Mouse (Mus musculus): ENCODE results near the gene Dctn1.

Dctn1 gene

GRCm38 (mm10) chr6:83172240-83172920 is 6.7 kb downstream of the Dctn1 start:
- DNase-seq = peak in 1 of 2 experiments; percentile 48

DNA sequence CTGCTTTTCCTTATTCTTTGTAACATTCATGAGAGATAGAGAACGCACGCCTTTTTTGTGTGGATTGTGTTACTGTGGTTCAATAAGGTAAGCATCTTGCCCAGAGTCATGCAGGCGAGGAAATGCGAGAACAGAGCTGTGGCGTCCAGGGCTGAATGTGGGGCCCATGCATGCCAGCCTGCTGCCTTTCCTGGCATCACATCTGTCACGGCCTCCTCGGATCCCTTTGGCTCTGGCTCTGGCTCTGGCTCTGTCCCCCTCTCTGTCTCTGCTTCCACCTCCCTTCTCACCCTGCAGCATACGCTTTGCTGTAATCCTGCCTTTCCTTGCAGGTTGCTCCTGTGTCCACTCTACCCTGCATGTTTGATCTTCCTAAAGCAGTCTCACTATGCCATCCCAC is 10.3 kb downstream of the Dctn1 start:
- peak; percentile 27 to 36 for DNase-seq

- DNase-seq = peak; percentile 73 to 76
These were observed 13.8 kb downstream of the Dctn1 start for GRCm38 (mm10) chr6:83179390-83180117.

DNA sequence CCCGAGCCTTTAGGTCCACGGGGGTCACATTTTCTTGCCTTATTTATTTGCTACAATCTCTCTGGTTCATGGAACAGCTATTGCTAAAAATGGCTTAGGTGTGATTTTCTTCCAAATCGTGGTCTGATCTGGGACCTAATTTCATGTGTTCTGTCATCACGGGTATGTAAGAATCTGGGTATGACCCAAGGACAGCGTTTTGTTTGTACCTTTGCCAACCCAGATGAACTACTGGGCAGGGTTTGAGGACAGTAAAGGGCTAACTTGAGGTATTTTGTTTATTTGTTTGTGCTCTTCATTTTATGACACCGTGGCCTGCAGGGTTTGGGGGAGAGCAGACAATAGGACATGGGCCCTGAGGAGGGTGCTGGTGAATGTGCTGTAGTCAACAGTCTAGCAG is 14.9 kb downstream of the Dctn1 start:
- DNase-seq = no peak

DNA sequence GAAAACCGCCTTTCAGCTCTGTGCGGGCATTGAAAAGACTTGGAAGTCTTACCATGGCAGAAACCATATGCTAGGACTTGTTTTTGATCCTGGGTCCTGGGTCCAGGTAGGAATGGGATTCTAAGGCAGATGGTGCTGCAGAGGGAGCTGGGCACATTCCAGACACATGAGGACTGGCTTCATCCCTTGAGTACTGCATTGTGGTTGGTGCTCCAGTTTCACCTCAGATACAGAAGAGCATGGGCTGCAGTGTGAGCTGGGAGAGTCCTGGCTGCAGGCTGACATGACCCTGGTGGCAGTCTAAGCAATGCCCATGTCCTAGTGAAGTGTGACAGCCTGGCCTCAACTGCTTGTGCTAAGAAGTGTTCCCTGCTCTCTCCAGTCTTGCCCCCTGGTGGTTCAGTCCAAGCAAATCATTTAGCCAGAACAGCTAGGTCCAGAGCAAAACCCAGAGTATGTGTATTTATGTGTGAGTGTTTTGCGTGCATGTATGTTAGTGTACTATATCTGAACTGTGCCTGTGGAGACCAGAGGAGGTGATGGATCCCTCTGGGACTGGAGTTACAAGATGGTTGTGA is 19.2 kb downstream of the Dctn1 start:
- peak; percentile 41 to 44 for DNase-seq

- DNase-seq = peak; percentile 91 to 95
These were observed 20.5 kb downstream of the Dctn1 start for GRCm38 (mm10) chr6:83185895-83186861.

- DNase-seq = no peak
These were observed 21.2 kb downstream of the Dctn1 start for GRCm38 (mm10) chr6:83186946-83187345.

GRCm38 (mm10) chr6:83193571-83193970 is 27.9 kb downstream of the Dctn1 start:
- no peak for DNase-seq

GRCm38 (mm10) chr6:83197345-83198004 is 31.8 kb downstream of the Dctn1 start:
- DNase-seq = peak; percentile 86

GRCm38 (mm10) chr6:83203320-83203719 is 37.6 kb downstream of the Dctn1 start:
- DNase-seq = peak in 1 of 2 experiments; percentile 8

DNA sequence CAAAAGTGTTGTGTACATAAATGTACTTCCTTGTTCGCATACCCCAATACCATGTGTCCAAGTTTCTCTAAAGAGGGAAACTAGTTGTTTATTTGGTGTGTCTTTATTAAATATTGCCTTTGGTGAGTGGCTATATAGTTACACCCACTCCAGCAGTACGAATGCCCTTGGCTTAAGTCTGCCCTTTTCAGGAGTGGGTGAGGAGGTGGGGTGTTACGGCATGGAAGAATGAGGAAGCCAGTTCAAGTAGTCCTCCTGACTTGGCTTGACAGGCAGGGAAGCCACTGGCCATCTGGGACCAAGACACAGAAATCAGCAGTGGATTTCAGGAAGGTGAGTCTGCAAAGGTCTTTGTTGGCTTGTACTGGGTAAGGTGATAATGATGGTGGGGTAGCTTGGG is 40.1 kb downstream of the Dctn1 start:
- peak in 1 of 2 experiments; percentile 3 for DNase-seq

DNA sequence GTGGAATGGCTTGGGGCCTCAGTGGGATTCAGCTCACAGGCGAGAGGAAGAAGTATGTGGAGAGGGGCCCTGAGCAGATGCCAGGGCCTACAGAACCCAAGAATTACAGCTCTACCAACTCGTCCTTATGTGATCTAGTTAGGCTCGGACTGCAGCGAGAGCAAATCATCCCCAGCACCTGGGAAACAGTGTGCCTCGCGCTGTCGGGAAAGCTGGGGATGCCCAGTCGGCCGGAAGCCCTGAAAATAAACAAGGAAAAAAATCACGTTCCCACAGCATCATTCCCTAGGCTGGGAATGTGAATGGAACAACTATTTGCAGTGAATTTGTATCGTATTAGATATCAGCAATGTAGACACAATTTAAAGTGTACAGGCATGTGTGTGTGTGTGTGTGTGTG is 40.6 kb downstream of the Dctn1 start:
- peak; percentile 7 to 12 for DNase-seq

- DNase-seq = peak; percentile 12 to 27
These were observed 41.8 kb downstream of the Dctn1 start for GRCm38 (mm10) chr6:83207361-83208049.

GRCm38 (mm10) chr6:83208050-83208400 is 42.3 kb downstream of the Dctn1 start:
- DNase-seq = no peak

DNA sequence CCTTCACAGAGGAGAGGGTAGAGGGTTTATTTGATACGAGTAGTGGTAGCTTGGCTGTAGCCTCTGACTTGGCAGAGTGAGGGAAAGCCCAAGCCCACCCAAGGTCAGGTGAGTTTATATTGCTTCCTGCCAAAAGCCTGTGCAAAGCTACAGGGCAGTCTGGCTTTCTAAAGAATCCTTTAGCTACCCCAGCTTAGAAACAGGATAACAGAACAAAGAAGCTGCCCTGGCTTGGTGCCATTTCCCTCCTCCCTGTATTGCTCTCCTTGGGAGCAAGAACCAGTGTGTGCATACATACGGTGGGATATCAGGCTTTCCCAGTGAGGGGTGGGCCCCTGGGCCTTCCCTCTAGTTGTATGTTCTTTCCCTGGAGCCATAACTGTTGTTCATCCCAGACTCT is 44.8 kb downstream of the Dctn1 start:
- DNase-seq = peak in 1 of 2 experiments; percentile 37

DNA sequence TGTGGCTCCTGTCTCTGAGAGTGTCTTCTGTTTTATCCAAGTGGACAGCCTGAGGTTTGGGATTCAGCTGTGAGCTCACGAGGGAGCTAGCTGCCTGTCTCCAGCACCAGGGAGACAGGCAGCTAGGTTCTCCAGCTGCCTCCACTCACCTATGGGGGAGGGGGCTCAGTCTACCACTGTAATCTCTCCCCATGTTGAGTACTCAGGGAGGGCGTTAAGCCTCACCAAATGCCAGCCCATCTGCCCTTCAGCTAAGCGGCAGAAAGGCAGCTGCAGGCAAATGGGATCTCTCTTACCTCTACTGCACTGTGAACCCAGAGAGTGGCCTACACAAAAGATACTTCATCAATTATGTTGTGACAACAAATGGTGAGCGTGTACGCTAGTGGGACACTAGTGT is 45.8 kb downstream of the Dctn1 start:
- no peak for DNase-seq

DNA sequence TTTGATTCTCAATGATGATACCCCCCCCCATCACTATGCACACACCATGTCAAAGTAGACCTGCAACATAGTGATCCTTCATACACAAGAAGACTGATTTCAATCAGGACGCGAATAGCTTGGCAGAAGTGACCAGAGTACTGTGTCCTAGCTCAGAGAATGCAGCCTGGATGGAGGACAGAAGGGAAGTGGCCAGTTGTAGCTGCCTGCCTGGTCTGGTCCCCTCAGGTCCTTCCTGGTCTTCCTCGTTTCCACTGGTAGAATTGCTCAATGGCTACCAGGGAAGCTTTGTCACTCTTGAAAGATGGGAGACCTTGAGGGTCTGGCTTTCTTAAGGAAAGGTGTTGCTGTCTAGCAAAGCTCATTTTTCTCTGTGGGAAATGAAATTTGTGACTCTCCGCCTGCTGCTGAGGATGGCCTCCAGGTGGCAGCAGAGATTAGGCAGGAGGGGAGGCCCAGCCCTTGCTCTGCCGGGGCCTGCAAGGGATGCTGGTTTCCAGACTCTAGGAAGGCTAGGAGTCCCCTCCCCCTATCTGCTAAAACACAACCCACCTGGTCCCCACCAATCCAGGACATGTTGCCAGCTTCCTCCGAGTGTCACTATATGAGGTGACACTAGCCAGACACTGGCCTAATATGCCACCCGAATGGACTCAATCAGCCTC is 49.4 kb downstream of the Dctn1 start:
- peak; percentile 88 to 94 for DNase-seq

DNA sequence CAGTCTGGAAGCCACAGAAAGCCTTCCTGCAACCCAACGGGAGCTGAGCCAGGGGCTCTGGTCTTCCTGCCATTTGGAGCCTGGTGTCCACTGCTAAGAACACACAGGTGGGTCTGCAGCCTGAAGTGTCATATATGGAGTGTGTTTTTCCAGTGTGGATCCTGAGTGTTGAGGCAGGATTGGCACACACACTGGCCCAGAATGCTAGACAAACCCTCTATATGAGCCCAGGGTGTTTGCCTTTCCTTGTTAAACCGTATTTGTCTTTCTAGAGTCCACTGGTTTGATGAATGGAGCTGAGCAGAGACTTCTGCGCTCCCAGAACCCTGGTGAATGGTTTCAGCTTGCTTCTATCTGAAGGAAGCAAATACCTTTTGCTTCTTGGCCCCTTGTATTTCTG is 54.1 kb downstream of the Dctn1 start, which contains the start of gene Slc4a5:
TSS of gene Slc4a5 (plus strand) at position 15 of the 400 bp plus-strand sequence.
- no peak for DNase-seq

DNA sequence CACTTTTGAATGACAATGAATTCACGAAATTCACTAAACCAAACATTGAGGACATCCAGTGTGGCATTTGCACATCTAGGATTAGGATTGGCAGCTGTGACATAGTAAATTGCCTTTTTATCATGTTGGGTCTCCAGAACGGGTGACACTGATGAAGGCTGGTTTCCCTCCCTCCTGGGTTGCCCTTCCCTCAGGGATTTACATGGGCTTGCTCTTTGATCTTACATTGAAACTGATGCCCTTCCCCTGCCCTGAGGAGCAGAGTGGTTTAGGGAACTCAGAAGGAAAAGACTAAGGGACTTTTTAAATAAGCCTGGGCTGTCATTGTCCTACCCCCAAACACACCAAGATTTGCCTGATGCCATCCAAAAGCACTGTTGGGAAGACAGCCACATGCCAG is 65.8 kb downstream of the Dctn1 start:
- DNase-seq = no peak

DNA sequence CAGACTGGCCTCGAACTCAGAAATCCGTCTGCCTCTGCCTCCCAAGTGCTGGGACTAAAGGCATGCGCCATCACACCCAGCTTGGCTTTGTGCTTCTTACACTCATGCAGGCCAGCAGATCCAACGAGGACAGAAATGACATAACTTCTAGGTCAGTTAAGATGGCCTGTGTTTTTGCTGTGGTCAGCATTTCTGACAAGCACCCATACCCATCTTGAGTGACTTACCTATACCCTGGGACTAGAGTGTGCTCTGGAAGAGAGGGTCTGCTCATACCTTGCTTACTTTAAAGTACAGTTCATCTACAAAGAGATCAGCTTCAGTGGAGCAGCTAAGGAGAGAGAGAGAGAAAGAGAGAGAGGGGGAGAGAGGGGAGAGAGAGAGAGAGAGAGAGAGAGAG is 67.6 kb downstream of the Dctn1 start:
- no peak for DNase-seq

DNA sequence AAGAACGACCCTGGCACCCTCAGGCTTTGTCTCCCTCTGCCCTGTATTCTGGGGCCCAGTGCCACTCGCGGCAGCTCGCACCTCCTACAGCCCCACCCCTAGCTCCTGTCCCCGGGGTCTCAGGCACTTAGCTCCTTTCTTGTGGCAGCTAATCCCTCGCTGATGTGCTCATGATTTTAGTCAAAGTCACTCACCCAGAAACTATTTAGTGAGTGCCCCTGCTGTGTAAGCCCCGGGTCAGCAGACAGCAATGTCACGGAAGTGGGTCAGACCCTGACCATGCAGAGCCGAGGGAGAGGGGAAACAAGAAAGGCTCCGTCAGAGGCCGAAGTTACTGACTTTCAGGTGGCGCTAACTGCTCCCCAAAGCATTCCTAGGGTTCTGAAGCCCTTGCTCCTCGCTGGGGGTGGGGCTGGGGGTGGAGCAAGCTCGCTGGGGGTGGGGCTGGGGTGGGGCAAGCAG is 68.6 kb downstream of the Dctn1 start:
- DNase-seq = peak in 1 of 2 experiments; percentile 15
